Mouse (Mus musculus): ENCODE measurements at regions not wholly inside any gene's neighbourhood (a gene's known extent, or its start where the extent isn't known, plus 50 kb on each side); places are given as distances from the start of the nearest gene placed in this dataset.
"Not testable (repeated sequence)": the region's sequence is repeated elsewhere in the genome, so short reads cannot be mapped to it uniquely, and the experiment has no call there.

GRCm38 (mm10) chr5:40441239-40441638 lies 686.0 kb upstream of the Hs3st1 start:
- DNase-seq (ENCODE audit: low spot score in 2 of 2): no peak

GRCm38 (mm10) chr5:40402721-40403120 lies 647.4 kb upstream of the Hs3st1 start:
- no peak for DNase-seq (ENCODE audit: low spot score in 2 of 2)

- DNase-seq (ENCODE audit: low spot score in 2 of 2): no peak
Observed at GRCm38 (mm10) chr5:40394798-40395197, 639.5 kb upstream of the Hs3st1 start.

GRCm38 (mm10) chr5:40389591-40389990 lies 634.3 kb upstream of the Hs3st1 start:
- DNase-seq (ENCODE audit: low spot score in 2 of 2): no peak

- DNase-seq (ENCODE audit: low spot score in 2 of 2): no peak
Observed at GRCm38 (mm10) chr5:40366956-40367355, 611.7 kb upstream of the Hs3st1 start.

GRCm38 (mm10) chr5:40331237-40331636 lies 576.0 kb upstream of the Hs3st1 start:
- DNase-seq (ENCODE audit: low spot score in 2 of 2): no peak

GRCm38 (mm10) chr5:40308510-40308909 lies 553.2 kb upstream of the Hs3st1 start:
- DNase-seq (ENCODE audit: low spot score in 2 of 2): no peak

GRCm38 (mm10) chr5:40304777-40305176 lies 549.5 kb upstream of the Hs3st1 start:
- not testable (repeated sequence) for DNase-seq (ENCODE audit: low spot score in 2 of 2)

GRCm38 (mm10) chr5:40294868-40295693 lies 539.8 kb upstream of the Hs3st1 start:
- DNase-seq (ENCODE audit: low spot score in 2 of 2): no peak

GRCm38 (mm10) chr5:40282330-40282729 lies 527.1 kb upstream of the Hs3st1 start:
- DNase-seq (ENCODE audit: low spot score in 2 of 2): no peak

GRCm38 (mm10) chr5:40246664-40247063 lies 491.4 kb upstream of the Hs3st1 start:
- DNase-seq (ENCODE audit: low spot score in 2 of 2): peak in 1 of 2 experiments; percentile 7
